Mouse (Mus musculus): ENCODE results near the gene Cnot8.

DNA sequence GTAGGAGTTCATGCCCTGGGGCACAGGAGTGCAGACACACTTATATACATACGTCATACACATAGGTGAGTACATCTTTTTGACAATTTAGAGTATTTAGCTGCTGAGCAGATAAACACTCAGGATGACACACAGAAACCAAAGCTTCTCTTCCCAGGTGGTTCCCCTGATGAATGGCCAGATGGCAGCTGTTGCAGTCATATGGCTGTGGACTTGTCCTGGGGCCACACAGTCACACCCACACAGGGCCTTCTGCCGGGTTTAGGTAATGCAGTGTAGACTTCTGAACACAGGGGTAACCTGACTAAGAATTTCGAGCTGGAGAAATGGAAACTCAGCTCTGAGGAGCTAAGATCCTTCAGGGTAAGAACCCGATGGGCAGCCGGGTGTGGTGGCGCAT is 22.2 kb upstream of the Cnot8 start:
- TF ChIP-seq CTCF (IDR thresholded peaks at IDR 0.05; ENCODE audit: borderline replicate concordance, insufficient read depth, low read length) (no peak), POLR2A (IDR thresholded peaks at IDR 0.05; ENCODE audit: low read depth, low read length) (no peak)
